10 mouse cellular contexts compared by ENCODE assay signal in the genomic region with DNA sequence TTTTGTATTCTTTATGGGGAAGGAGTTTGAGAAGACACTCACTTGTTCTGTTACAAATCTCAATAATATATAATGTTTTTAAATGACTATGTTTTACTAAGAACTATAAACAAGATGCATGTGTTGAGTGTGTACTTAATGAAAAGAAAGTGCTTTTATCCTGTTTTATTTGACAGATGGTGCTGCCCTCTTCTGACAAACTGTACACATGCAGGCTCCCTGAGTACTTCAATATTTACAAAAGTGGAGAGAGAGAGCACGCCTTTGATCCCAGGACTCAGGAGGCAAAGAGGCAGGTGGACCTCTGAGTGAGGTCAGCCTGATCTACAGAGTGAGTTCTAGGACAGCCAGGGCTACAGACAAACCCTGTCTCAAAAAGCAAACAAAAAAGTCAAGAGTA. TPM values are rescaled to one million over a fixed set of nuclear protein-coding genes. Genes with fewer than 3 reads are reported as not detected.
DNase-seq lines count a peak whose midpoint lies in the region; ATAC-seq and TF ChIP-seq lines count a peak whose summit lies in the region.
"Had no signal": no experiment of that assay in that cellular context is flagged by ENCODE, and none has a peak within 500 bp of the region (broad histone marks: within the 10 kb centered on the region; RNA-seq: fewer than 3 reads in every experiment).

No protein-coding gene starts in this region.

- no peak overlapping the region for H3K27ac ChIP-seq in heart, adult 2 months
- no peak overlapping the region for H3K27ac ChIP-seq in intestine, postnatal 0 days (ENCODE audit: low read depth, low read length)

- H3K9ac ChIP-seq in heart, adult 2 months (ENCODE audit: low read depth, low read length), result no peak overlapping the region
- no peak overlapping the region for H3K9ac ChIP-seq in intestine, postnatal 0 days (ENCODE audit: low read depth, low read length)

- peaks cover 21% of the 10 kb centered on the region for H3K36me3 ChIP-seq in heart, adult 2 months (ENCODE audit: control insufficient read depth, insufficient read depth, low read length)
- peaks cover 32% of the 10 kb centered on the region for H3K36me3 ChIP-seq in intestine, postnatal 0 days (ENCODE audit: control insufficient read depth, insufficient read depth)

- intact Hi-C loops in heart, adult 2 months (cut with DNase I), result loop anchor here (1.0 kb wide), 1 partner anchor 157 kb away; no protein-coding TSS in a partner anchor
- intact Hi-C loops in heart, postnatal 36 days (cut with DNase I), result loop anchor here (2.0 to 10.0 kb wide), 2 partner anchors 157 to 491 kb away; no protein-coding TSS in a partner anchor

- peaks cover 18% of the 10 kb centered on the region for H3K4me1 ChIP-seq in heart, adult 2 months (ENCODE audit: control insufficient read depth, insufficient read depth, low read length)
- H3K4me1 ChIP-seq in intestine, postnatal 0 days (replicated peaks; ENCODE audit: control insufficient read depth, insufficient read depth, low read length), result no peaks in the 10 kb centered on the region

- no peak for TF ChIP-seq POLR2A in heart, adult 2 months (IDR thresholded peaks at IDR 0.05; ENCODE audit: insufficient read depth, low read depth, low read length)

- DNase-seq in heart, adult 2 months, result no peak
- DNase-seq in heart, postnatal 36 days, result no peak
- peak; percentile 51 for DNase-seq in 416B (ENCODE audit: low read depth)
- DNase-seq in MN1 (ENCODE audit: low spot score), result peak; percentile 63
- DNase-seq in natural killer cell, adult 2 months (ENCODE audit: low spot score in 2 of 2), result no peak
- DNase-seq in heart, adult 18-20 months, result no peak
- DNase-seq in layer of hippocampus, adult 8-10 months (ENCODE audit: low spot score in 2 of 2), result no peak
- DNase-seq: left cerebral cortex, postnatal 4 days had no signal

- no peaks in the 10 kb centered on the region for H3K27me3 ChIP-seq in heart, adult 2 months (ENCODE audit: control insufficient read depth, insufficient read depth, low read length)
- H3K27me3 ChIP-seq in intestine, postnatal 0 days (replicated peaks; ENCODE audit: control insufficient read depth, insufficient read depth, low read length), result no peaks in the 10 kb centered on the region

- 38% methylated on average over 1 of the region's 1 CpGs for WGBS in heart, adult 2 months
- WGBS in intestine, postnatal 0 days, result 33% methylated on average over 1 of the region's 1 CpGs

- no peaks in the 10 kb centered on the region for H3K9me3 ChIP-seq in intestine, postnatal 0 days (ENCODE audit: control insufficient read depth)

- H3K79me2 ChIP-seq in heart, adult 2 months (replicated peaks; ENCODE audit: control insufficient read depth, insufficient read depth, low read length), result no peaks in the 10 kb centered on the region; the same call in 1 of the 2 replicates

- peak; percentile 77 for TF ChIP-seq CTCF in heart, adult 2 months (IDR thresholded peaks at IDR 0.05)
- peak; percentile 71 for TF ChIP-seq CTCF in intestine, postnatal 0 days (IDR thresholded peaks at IDR 0.05; ENCODE audit: low read depth)

- TF ChIP-seq EP300 in heart, adult 2 months (IDR thresholded peaks at IDR 0.05; ENCODE audit: insufficient read depth, low read depth, low read length), result no peak

- no peak for ATAC-seq in intestine, postnatal 0 days

- no peak overlapping the region for H3K4me3 ChIP-seq in heart, adult 2 months
- no peak overlapping the region for H3K4me3 ChIP-seq in intestine, postnatal 0 days (ENCODE audit: low read depth, low read length)

- H3K4me2 ChIP-seq in intestine, postnatal 0 days (replicated peaks; ENCODE audit: low read depth), result no peak overlapping the region
- H3K4me2 ChIP-seq: midbrain, embryonic 11.5 days had no signal

RNA-seq across cellular contexts. Expression of a gene that starts 18.6 kb away (rescaled TPM):
- total RNA-seq in heart, adult 2 months (2021), result 10 to 100 TPM; 32.7 to 34.4 TPM
- polyA plus RNA-seq in heart, adult 2 months (2012; rRNA removed), result 5.6 and 11.6 TPM in 2 replicates
- 10 to 100 TPM; 33.4 to 35.2 TPM for total RNA-seq in heart, postnatal 36 days (2021)
- 87.2 and 89.5 TPM in 2 replicates for polyA plus RNA-seq in intestine, postnatal 0 days (2015; fragmentation: Nextera tagmentation; extraction: Ambion mirVana)
- 10 to 100 TPM; 35.2 to 36.1 TPM for total RNA-seq in heart, adult 18-20 months (2021)
- 10 to 100 TPM; 62.3 to 84.3 (median 70.8) TPM for total RNA-seq in layer of hippocampus, adult 8-10 months (2022)

RNA-seq across cellular contexts. Expression of a gene that starts 41.0 kb away (rescaled TPM):
- total RNA-seq in heart, adult 2 months (2021), result 1 to 10 TPM; 2.7 to 2.9 TPM
- 2.1 and 2.9 TPM in 2 replicates for polyA plus RNA-seq in heart, adult 2 months (2012; rRNA removed)
- total RNA-seq in heart, postnatal 36 days (2021), result 1 to 10 TPM; 3.0 to 3.2 TPM
- polyA plus RNA-seq in intestine, postnatal 0 days (2015; fragmentation: Nextera tagmentation; extraction: Ambion mirVana), result 24.1 and 25.4 TPM in 2 replicates
- 1 to 10 TPM; 2.4 to 2.6 TPM for total RNA-seq in heart, adult 18-20 months (2021)
- total RNA-seq in layer of hippocampus, adult 8-10 months (2022), result 1 to 10 TPM; 3.7 to 5.4 (median 4.3) TPM

Comparison
In these comparisons a context has a peak if more than half of its experiments do, and no peak if none do; other contexts are left out.
1. DNase-seq: peak in 416B (single experiment) and MN1 (single experiment); none in heart, adult 2 months (0 of 2), heart, postnatal 36 days (0 of 2), natural killer cell, adult 2 months (0 of 2), heart, adult 18-20 months (0 of 2) and layer of hippocampus, adult 8-10 months (0 of 2).